Mouse (Mus musculus): ENCODE data around the gene Rnf8.

The Rnf8 gene

DNA sequence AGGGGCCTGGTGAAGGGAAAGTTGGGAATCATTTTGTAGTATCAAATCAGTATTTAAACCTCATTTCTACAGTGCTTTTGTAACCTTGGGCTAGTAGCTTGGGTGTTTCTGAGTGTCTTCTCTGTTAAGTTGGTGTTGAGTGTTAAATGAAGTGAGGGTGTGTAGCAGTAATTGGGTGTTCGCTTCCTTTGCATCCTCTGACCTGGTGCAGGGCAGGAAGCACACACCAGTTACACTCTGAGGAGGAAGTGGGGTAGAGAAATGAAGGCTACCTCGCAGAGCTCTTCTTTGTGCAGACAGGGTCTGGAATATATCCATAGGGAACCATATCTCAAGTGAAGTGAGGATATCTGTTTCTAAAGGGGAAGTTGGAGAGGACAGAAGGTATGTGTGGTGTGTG lies 66.3 kb downstream of the Rnf8 start:
- no peak for DNase-seq (ENCODE audit: low spot score)

DNA sequence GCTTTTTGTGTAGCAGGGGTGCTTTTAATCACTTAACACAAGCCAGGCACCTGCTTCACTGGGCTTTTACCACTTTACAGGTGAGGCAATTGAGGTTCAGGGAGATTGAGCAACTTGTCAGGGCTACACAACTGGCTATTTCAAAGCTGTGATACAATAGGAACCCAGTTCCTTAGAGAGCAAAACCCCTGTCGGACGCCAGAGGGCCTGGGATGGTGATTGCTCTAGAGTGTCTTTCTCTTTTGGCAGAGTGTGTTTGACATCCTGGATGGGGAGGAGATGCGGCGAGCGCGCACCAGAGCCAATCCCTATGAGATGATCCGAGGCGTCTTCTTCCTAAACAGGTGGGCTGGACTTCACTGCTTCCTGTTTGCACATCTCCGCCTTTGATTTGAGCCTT lies 67.1 kb downstream of the Rnf8 start:
- no peak for DNase-seq (ENCODE audit: low spot score)

DNA sequence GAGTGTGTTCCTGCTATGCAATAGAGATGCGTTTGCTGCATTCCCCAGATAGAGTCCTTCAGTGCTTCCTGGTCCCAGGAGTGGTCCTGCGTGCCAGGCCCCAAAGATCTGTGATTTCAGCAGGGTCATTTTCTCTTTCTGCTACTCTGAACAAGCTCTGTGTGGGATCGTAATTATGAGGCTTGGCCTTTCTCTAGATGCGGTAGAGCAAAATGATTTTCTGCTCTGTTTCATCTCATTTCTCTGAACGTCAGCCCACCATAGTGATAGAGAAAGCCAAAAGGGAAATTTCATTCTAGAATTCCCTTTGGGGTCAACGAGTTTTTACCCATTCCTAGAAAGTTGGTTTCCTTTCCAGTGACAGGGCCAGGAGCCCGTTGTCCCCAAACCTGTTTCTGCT lies 67.7 kb downstream of the Rnf8 start:
- DNase-seq (ENCODE audit: low spot score), result no peak

DNA sequence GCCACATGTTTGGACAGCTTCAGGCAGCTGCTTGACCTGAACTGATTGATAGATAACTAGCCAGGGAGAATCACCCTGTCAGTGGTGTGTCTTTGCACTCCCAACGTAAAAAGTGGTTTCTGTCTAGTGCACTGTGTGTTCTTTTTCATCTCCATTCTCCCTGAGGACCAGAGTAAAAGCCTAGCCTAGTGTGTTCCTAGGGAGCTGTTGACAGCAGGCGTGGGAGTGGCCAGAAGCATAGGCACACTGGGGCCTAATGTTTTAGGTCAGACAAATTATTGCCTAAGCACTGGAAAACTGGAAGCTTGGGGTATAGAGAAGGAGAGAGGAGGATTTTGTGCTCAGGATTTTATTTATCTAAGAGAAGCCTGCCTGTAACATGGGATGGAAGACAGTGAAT lies 68.5 kb downstream of the Rnf8 start:
- DNase-seq (ENCODE audit: low spot score), result no peak

DNA sequence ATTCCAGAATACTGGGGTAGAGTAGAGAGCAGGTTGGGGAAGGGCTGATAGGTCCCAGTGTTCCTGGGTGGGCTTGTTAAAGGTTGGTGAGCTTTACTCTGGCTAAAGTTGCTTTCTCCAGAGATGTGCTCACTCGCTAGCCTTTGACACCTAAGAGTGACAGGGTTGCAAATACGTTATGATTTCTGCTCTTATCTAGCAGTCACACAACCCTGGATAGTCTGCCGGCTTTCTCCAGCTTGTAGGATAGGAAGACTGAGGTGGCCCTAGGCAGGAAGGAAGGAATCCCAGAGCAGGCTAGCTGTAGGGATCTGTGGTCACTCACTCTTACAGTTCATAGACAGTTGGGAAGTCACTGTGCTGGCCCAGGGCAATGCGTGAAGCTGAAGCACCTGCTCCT lies 69.7 kb downstream of the Rnf8 start:
- DNase-seq (ENCODE audit: low spot score), result no peak

DNA sequence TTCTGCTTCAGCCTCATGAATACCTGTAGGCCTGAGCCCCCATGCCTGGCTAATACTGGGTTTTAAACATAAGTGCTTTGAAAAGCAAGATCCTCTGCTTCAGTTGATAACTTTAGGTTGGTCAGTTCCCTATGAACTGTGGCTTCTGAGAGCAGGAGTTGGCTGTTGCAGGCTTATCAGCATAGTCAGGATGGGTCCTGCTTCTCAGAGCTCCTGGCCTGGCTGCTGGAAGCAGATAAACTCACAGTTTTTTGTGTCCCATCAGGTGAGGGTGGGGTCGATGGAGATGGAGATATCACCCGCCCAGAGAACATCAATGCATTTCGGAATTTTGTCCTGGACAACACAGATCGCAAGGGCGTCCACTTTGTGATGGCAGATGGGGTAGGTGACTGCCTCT lies 72.2 kb downstream of the Rnf8 start:
- DNase-seq (ENCODE audit: low spot score), result no peak

DNA sequence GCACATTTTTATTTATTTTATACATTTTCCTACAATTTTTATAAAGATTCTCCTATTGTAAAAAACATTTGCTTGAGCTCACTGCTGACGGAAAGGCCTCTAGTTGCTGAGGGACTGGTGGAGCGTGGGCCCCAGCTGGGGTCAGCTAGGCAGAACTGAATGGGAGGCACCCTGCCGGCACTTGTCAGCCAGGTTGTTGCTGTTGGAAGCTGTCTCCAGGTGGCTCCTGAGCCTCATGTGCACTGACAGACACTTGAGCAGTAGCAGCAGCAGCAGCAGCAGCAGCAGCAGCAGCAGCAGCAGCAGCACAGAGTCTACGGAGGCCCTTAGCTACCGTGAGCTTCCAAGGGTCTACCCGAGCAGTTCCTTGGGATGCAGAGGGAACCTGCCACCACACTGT lies 72.8 kb downstream of the Rnf8 start:
- DNase-seq (ENCODE audit: low spot score), result no peak

DNA sequence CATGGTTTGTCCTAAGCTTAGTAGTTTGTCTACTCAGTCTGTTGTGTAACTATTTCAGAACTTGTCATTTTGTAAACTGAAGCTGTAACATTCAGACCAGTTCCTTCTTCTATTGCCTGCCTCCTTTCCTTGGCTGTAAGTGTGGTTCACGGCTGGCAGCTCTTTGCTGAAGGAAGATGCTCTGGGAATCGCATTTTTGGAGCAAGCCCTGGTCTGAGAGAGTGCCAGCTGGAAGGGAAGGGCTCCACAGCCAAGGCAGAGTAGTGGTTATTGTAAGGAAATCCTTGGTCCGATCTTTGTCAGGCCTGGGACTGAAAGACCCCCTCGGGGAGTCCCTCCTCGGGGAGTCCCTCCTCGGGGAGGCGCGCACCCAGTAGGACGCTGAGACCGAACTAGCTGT lies 74.0 kb downstream of the Rnf8 start:
- no peak for DNase-seq (ENCODE audit: low spot score)

DNA sequence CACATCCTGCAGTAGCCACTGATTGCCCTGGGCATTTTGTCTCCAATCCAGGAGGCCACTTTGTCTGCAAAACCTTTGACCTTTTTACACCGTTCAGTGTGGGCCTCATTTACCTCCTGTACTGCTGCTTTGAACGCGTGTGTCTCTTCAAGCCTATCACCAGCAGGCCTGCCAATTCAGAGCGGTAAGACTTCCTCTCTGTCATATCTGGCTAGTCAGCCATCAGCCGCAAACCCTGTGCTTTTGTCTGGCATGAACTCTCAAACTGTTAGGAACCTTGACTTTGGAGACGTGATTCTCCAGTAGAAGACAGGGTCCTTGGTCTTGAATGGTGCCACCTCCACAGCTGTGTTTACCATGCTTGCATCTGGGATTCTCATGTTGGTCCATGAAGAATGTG lies 75.7 kb downstream of the Rnf8 start:
- no peak for DNase-seq (ENCODE audit: low spot score)

DNA sequence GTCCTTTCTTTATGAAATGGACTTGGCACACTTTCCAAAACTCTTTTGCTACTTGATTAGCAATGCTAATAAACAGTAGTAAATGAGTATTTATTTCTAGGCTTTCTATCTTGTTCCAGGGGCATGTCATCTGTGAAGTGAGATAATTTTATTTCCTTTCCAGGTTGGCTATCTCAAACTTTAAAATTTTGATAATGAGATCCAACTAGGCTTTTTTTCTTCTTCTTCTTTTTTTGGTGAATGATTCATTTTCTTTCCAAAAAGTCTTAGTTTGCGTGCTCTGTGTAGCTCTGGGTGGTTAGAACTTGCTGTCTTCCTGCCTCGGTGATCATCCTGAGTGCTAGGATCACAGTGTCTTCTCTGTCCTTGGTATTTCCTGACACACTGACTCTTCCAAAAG lies 78.2 kb downstream of the Rnf8 start:
- DNase-seq (ENCODE audit: low spot score), result no peak

DNA sequence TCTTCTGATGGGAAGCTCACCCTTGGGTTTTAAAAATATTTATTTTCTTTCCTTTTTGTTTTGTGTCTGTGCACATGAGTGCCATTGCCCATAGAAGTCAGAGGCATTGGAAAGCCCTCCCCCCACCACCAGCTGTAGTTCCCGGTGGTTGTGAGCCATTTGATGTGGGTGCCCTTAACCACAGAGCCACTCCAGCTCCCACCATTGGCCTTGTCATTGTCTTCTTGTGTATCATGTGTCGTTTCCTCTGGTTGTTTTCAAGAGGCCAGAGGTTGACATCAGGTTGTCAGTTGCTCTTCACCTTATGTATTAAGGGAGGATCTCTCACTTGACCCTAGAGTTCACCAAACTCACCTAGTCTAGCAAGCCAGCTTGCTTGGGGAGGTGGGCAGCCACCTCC lies 79.0 kb downstream of the Rnf8 start:
- no peak for DNase-seq (ENCODE audit: low spot score)

DNA sequence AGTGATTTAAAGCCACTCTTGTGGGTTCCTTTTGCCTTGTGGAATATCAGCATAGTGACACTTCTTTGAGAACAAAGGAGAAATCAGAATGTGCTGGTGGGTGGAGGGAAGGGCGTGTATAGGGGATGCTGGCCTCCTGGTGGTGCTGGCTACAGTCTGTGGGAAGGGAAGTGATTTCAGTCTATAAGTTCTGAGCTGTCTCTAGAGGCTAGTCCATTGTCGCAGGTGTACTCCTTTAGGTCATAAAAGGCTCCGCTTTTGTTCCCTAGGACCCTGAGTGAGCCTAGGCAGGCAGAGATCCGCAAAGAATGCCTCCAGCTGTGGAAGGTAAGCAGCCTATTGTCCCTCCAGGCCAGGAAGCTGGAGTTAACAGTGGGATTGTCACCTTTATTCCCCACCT lies 79.9 kb downstream of the Rnf8 start:
- no peak for DNase-seq (ENCODE audit: low spot score)

Measured in ovary, postnatal 36 days (tissue).